9 mouse cellular contexts compared by ENCODE assay signal in the genomic region with DNA sequence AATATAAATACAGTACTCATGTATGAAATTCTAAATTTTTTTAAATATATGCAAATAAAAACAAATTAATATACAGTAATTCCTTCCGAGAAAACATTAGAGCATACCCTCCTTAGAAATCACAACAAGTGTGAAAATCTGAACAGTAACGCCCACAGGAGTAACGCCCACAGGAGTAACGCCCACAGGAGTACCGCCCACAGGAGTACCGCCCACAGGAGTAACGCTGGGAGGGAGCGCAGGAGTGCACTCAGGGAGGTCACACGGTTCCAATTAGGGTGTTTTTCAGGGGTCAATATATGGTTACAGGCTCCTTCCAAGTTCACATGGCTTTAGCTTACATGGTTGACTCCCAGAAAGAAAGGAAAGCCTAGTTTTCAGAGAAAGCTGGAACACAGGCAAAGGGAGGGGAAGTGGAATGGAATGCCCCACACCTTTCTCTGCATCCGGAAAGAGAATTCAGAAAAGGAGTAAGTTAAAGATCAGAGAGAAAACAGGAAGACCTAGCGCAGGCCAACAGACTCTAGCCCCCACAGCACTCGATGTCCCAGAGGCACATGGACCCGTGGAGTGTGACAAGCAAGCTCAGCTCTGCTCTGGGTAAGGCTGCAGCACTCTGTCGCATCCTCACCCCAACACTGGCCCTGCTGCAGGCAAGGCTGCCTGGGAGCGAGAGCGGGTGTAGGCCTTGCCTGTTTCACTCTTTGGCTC. TPM values are rescaled to one million over a fixed set of nuclear protein-coding genes. Genes with fewer than 3 reads are reported as not detected.
DNase-seq lines count a peak whose midpoint lies in the region; ATAC-seq lines count a peak whose summit lies in the region.
"Had no signal": no experiment of that assay in that cellular context is flagged by ENCODE, and none has a peak within 500 bp of the region (broad histone marks: within the 10 kb centered on the region; RNA-seq: fewer than 3 reads in every experiment).

No protein-coding gene starts in this region.

- H3K36me3 ChIP-seq in kidney, embryonic 16.5 days (ENCODE audit: insufficient read depth, low read length), result 0 out of 2 replicates have a peak, but pooled peaks cover 3% of the 10 kb centered on the region

- ATAC-seq in kidney, embryonic 16.5 days (ENCODE audit: low FRiP score, low TSS enrichment), result peak; percentile 69
- ATAC-seq in activated CD4-positive, CD25-positive, alpha-beta regulatory T cell, adult 4 months, result peak; percentile 58
- ATAC-seq in granulocyte monocyte progenitor cell, adult 5-6 weeks (replicated peaks; ENCODE audit: poor library complexity, severe bottlenecking), result peak; percentile 70; the same call in 1 of the 2 replicates
- ATAC-seq in megakaryocyte progenitor cell, adult 5-6 weeks (replicated peaks; ENCODE audit: poor library complexity), result peak; percentile 85

- no peak overlapping the region for H3K4me3 ChIP-seq in kidney, embryonic 16.5 days (ENCODE audit: low read length)

- DNase-seq in kidney, adult 8-10 months, result no peak
- DNase-seq in adrenal gland, postnatal 25 days, result no peak
- no peak for DNase-seq in frontal cortex, postnatal 14 days (ENCODE audit: low spot score in 2 of 2)
- no peak for DNase-seq in ovary, postnatal 36 days (ENCODE audit: low spot score)
- DNase-seq: thymus, postnatal 14 days had no signal

- H3K4me2 ChIP-seq in kidney, embryonic 16.5 days (replicated peaks; ENCODE audit: low read depth, low read length), result no peak overlapping the region

- peak overlapping the region; percentile 41 for H3K27ac ChIP-seq in kidney, embryonic 16.5 days (ENCODE audit: low read length)

- no peaks in the 10 kb centered on the region for H3K27me3 ChIP-seq in kidney, embryonic 16.5 days (ENCODE audit: insufficient read depth, low read length)

- peaks cover 47% of the 10 kb centered on the region for H3K4me1 ChIP-seq in kidney, embryonic 16.5 days (ENCODE audit: insufficient read depth, low read length)

- 32% methylated on average over 16 of the region's 16 CpGs for WGBS in kidney, embryonic 16.5 days

- no peaks in the 10 kb centered on the region for H3K9me3 ChIP-seq in kidney, embryonic 16.5 days (ENCODE audit: low read length)

- H3K9ac ChIP-seq in kidney, embryonic 16.5 days (replicated peaks; ENCODE audit: low read length), result no peak overlapping the region

RNA-seq across cellular contexts. Expression of gene Ext2, which starts 50.2 kb away (rescaled TPM):
- 126 and 128 TPM in 2 replicates for polyA plus RNA-seq in kidney, embryonic 16.5 days (2015; fragmentation: Nextera tagmentation; extraction: Ambion mirVana)
- 10 to 100 TPM; 12.6 to 15.0 TPM for polyA plus RNA-seq in activated CD4-positive, CD25-positive, alpha-beta regulatory T cell, adult 4 months (2017; shearing (Covaris generic))
- total RNA-seq in granulocyte monocyte progenitor cell, adult 5-6 weeks (2014; fragmentation: Nextera tagmentation), result 35.6 and 40.9 TPM in 2 replicates
- 26.2 and 38.6 TPM in 2 replicates for total RNA-seq in granulocyte monocyte progenitor cell, adult 5-6 weeks (2017)
- 40.6 and 41.3 TPM in 2 replicates for total RNA-seq in megakaryocyte progenitor cell, adult 5-6 weeks (2015)
- 26.1 and 28.7 TPM in 2 replicates for total RNA-seq in megakaryocyte progenitor cell, adult 5-6 weeks (2017)
- total RNA-seq in adrenal gland, postnatal 25 days (2021), result 101 and 105 TPM in 2 replicates
